Mouse (Mus musculus): ENCODE measurements at regions not wholly inside any gene's neighbourhood (a gene's known extent, or its start where the extent isn't known, plus 50 kb on each side); places are given as distances from the start of the nearest gene placed in this dataset.

GRCm38 (mm10) chr7:83391388-83391787 lies 193.3 kb upstream of the Tmc3 start:
- no peak for TF ChIP-seq POLR2A (IDR thresholded peaks at IDR 0.05; ENCODE audit: low read depth, low read length)
- TF ChIP-seq CTCF (IDR thresholded peaks at IDR 0.05; ENCODE audit: extremely low read depth, insufficient read depth, insufficient read length, insufficient replicate concordance), result no peak

Data from spleen, adult 2 months (tissue).